Mouse (Mus musculus): ENCODE results near the gene Ticam1.

Ticam1 gene

GRCm38 (mm10) chr17:56255863-56256238 is 20.7 kb downstream of the Ticam1 start:
- Histone ChIP-seq H3K4me3 (replicated peaks; ENCODE audit: low read length) (peak overlapping the region; percentile 92), H3K4me1 (replicated peaks; ENCODE audit: low read depth, low read length) (peaks cover 53% of the 10 kb centered on the region), H3K27me3 (ENCODE audit: insufficient read depth, low read length) (no peaks in the 10 kb centered on the region), H3K36me3 (ENCODE audit: insufficient read depth, low read length) (peaks cover 34% of the 10 kb centered on the region), H3K9me3 (ENCODE audit: low read length) (no peaks in the 10 kb centered on the region)
- peak; percentile 76 for TF ChIP-seq CTCF (conservative IDR thresholded peaks at IDR 0.05; ENCODE audit: low read length)
- TF ChIP-seq NANOG (IDR thresholded peaks at IDR 0.05; ENCODE audit: borderline replicate concordance, low read length) = no peak

- no peaks in the 10 kb centered on the region for H3K9me3 ChIP-seq (ENCODE audit: low read length)
- H3K36me3 ChIP-seq (ENCODE audit: insufficient read depth, low read length) = peaks cover 30% of the 10 kb centered on the region
- peaks cover 53% of the 10 kb centered on the region for H3K4me1 ChIP-seq (replicated peaks; ENCODE audit: low read depth, low read length)
- TF ChIP-seq CTCF (conservative IDR thresholded peaks at IDR 0.05; ENCODE audit: low read length) (no peak), POU5F1 (IDR thresholded peaks at IDR 0.05; ENCODE audit: borderline replicate concordance, low read length) (no peak), NANOG (IDR thresholded peaks at IDR 0.05; ENCODE audit: borderline replicate concordance, low read length) (no peak)
- H3K4me3 ChIP-seq (replicated peaks; ENCODE audit: low read length) = peak overlapping the region; percentile 92
- no peaks in the 10 kb centered on the region for H3K27me3 ChIP-seq (ENCODE audit: insufficient read depth, low read length)
Observed at GRCm38 (mm10) chr17:56255429-56255828, 21.2 kb downstream of the Ticam1 start.

GRCm38 (mm10) chr17:56254695-56255094 is 21.9 kb downstream of the Ticam1 start:
- Histone ChIP-seq H3K27me3 (ENCODE audit: insufficient read depth, low read length) (no peaks in the 10 kb centered on the region), H3K4me1 (replicated peaks; ENCODE audit: low read depth, low read length) (peaks cover 51% of the 10 kb centered on the region), H3K9me3 (ENCODE audit: low read length) (no peaks in the 10 kb centered on the region), H3K4me3 (replicated peaks; ENCODE audit: low read length) (no peak overlapping the region), H3K36me3 (ENCODE audit: insufficient read depth, low read length) (peaks cover 23% of the 10 kb centered on the region)
- no peak for TF ChIP-seq POU5F1 (IDR thresholded peaks at IDR 0.05; ENCODE audit: borderline replicate concordance, low read length)
- no peak for TF ChIP-seq CTCF (conservative IDR thresholded peaks at IDR 0.05; ENCODE audit: low read length)
- TF ChIP-seq NANOG (IDR thresholded peaks at IDR 0.05; ENCODE audit: borderline replicate concordance, low read length) = no peak

- H3K27me3 ChIP-seq (ENCODE audit: insufficient read depth, low read length) = peaks cover 11% of the 10 kb centered on the region
- H3K4me3 ChIP-seq (replicated peaks; ENCODE audit: low read length) = peak overlapping the region; percentile 53; the same call in 1 of the 2 replicates
- H3K9me3 ChIP-seq (ENCODE audit: low read length) = no peaks in the 10 kb centered on the region
- TF ChIP-seq POU5F1 (IDR thresholded peaks at IDR 0.05; ENCODE audit: borderline replicate concordance, low read length) (no peak), CTCF (conservative IDR thresholded peaks at IDR 0.05; ENCODE audit: low read length) (peak; percentile 91)
- H3K36me3 ChIP-seq (ENCODE audit: insufficient read depth, low read length) = no peaks in the 10 kb centered on the region
- H3K4me1 ChIP-seq (replicated peaks; ENCODE audit: low read depth, low read length) = peaks cover 33% of the 10 kb centered on the region
Observed at GRCm38 (mm10) chr17:56251136-56251829, 25.3 kb downstream of the Ticam1 start.

GRCm38 (mm10) chr17:56245608-56246007 is 31.0 kb downstream of the Ticam1 start:
- Histone ChIP-seq H3K36me3 (ENCODE audit: insufficient read depth, low read length) (no peaks in the 10 kb centered on the region), H3K4me3 (replicated peaks; ENCODE audit: low read length) (no peak overlapping the region), H3K9me3 (ENCODE audit: low read length) (no peaks in the 10 kb centered on the region), H3K4me1 (replicated peaks; ENCODE audit: low read depth, low read length) (peaks cover 27% of the 10 kb centered on the region), H3K27me3 (ENCODE audit: insufficient read depth, low read length) (peaks cover 27% of the 10 kb centered on the region)
- no peak for TF ChIP-seq NANOG (IDR thresholded peaks at IDR 0.05; ENCODE audit: borderline replicate concordance, low read length)
- TF ChIP-seq POU5F1 (IDR thresholded peaks at IDR 0.05; ENCODE audit: borderline replicate concordance, low read length) = no peak
- TF ChIP-seq CTCF (conservative IDR thresholded peaks at IDR 0.05; ENCODE audit: low read length) = no peak

- H3K4me3 ChIP-seq (replicated peaks; ENCODE audit: low read length) = peak overlapping the region; percentile 83
- H3K9me3 ChIP-seq (ENCODE audit: low read length) = no peaks in the 10 kb centered on the region
- no peak for TF ChIP-seq CTCF (conservative IDR thresholded peaks at IDR 0.05; ENCODE audit: low read length)
- peaks cover 23% of the 10 kb centered on the region for H3K4me1 ChIP-seq (replicated peaks; ENCODE audit: low read depth, low read length)
- no peaks in the 10 kb centered on the region for H3K36me3 ChIP-seq (ENCODE audit: insufficient read depth, low read length)
- peaks cover 21% of the 10 kb centered on the region for H3K27me3 ChIP-seq (ENCODE audit: insufficient read depth, low read length)
Observed at GRCm38 (mm10) chr17:56241541-56242401, 34.8 kb downstream of the Ticam1 start.

- Histone ChIP-seq H3K4me3 (replicated peaks; ENCODE audit: low read length) (no peak overlapping the region), H3K4me1 (replicated peaks; ENCODE audit: low read depth, low read length) (peaks cover 20% of the 10 kb centered on the region), H3K9me3 (ENCODE audit: low read length) (no peaks in the 10 kb centered on the region), H3K36me3 (ENCODE audit: insufficient read depth, low read length) (no peaks in the 10 kb centered on the region), H3K27me3 (ENCODE audit: insufficient read depth, low read length) (peaks cover 13% of the 10 kb centered on the region)
- no peak for TF ChIP-seq POU5F1 (IDR thresholded peaks at IDR 0.05; ENCODE audit: borderline replicate concordance, low read length)
- no peak for TF ChIP-seq NANOG (IDR thresholded peaks at IDR 0.05; ENCODE audit: borderline replicate concordance, low read length)
- TF ChIP-seq CTCF (conservative IDR thresholded peaks at IDR 0.05; ENCODE audit: low read length) = no peak
Observed at GRCm38 (mm10) chr17:56233818-56234469, 42.6 kb downstream of the Ticam1 start.

GRCm38 (mm10) chr17:56233389-56233788 is 43.2 kb downstream of the Ticam1 start:
- no peak overlapping the region for H3K4me3 ChIP-seq (replicated peaks; ENCODE audit: low read length)
- no peak for TF ChIP-seq NANOG (IDR thresholded peaks at IDR 0.05; ENCODE audit: borderline replicate concordance, low read length)
- TF ChIP-seq CTCF (conservative IDR thresholded peaks at IDR 0.05; ENCODE audit: low read length) = no peak
- no peak for TF ChIP-seq POU5F1 (IDR thresholded peaks at IDR 0.05; ENCODE audit: borderline replicate concordance, low read length)
- H3K36me3 ChIP-seq (ENCODE audit: insufficient read depth, low read length) = no peaks in the 10 kb centered on the region
- peaks cover 13% of the 10 kb centered on the region for H3K27me3 ChIP-seq (ENCODE audit: insufficient read depth, low read length)
- peaks cover 20% of the 10 kb centered on the region for H3K4me1 ChIP-seq (replicated peaks; ENCODE audit: low read depth, low read length)
- H3K9me3 ChIP-seq (ENCODE audit: low read length) = no peaks in the 10 kb centered on the region
